In the genomic region with DNA sequence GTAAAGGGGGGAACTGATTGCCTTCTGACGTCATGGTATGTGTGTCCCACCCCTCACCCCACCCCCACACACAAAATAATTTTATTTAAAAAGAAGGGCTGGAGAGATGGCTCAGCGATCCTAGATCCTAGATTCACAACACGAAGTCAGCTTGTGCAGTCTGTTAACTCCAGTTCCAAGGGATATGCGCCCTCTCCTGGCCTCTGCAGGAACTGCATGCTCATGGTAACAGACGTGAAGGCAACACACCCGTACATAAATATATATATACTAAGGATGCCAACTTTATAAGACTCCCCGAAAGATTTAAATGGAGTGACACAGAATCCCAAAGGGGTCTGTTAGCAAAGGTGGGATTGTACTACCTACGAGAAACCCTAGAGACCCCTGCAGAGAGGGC, we compare ENCODE assay signal across 7 mouse cellular contexts. TPM values are rescaled to one million over a fixed set of nuclear protein-coding genes. Genes with fewer than 3 reads are reported as not detected.
DNase-seq lines count a peak whose midpoint lies in the region.

No protein-coding gene starts in this region.

- DNase-seq in ovary, postnatal 10 days (ENCODE audit: low spot score) = peak; percentile 61
- no peak for DNase-seq in ovary, adult 18-20 months (ENCODE audit: low spot score)
- peak; percentile 73 for DNase-seq in adrenal gland, adult 2 months
- peak; percentile 83 for DNase-seq in embryo, embryonic 11 days
- peak; percentile 92 to 93 for DNase-seq in kidney, postnatal 4 days
- peak; percentile 87 for DNase-seq in lung, postnatal 14 days
- peak; percentile 74 to 87 for DNase-seq in spleen, postnatal 10 days (ENCODE audit: low spot score in 2 of 2)

RNA-seq across cellular contexts. Expression of a gene that starts 39.4 kb away (rescaled TPM):
- 1 to 10 TPM; 2.5 to 3.1 TPM for total RNA-seq in adrenal gland, adult 2 months (2021)
- polyA plus RNA-seq in adrenal gland, adult 2 months (2012; rRNA removed) = 4.5 and 5.4 TPM in 2 replicates

RNA-seq across cellular contexts. Expression of a gene that starts 51.0 kb away (rescaled TPM):
- 10 to 100 TPM; 32.9 to 84.3 TPM for total RNA-seq in adrenal gland, adult 2 months (2021)
- 68.3 and 72.0 TPM in 2 replicates for polyA plus RNA-seq in adrenal gland, adult 2 months (2012; rRNA removed)
